Mouse (Mus musculus) megakaryocyte, adult 5-6 weeks (primary cell): ENCODE results near the gene Dhx33. TPM values are rescaled to one million over a fixed set of nuclear protein-coding genes. Genes with fewer than 3 reads are reported as not detected.

Experiments used
- total RNA-seq, 2 experiments: library from RNA; stranded (forward) in 1 of 2; stranded (reverse) in 1 of 2; fragments of 153-499, 151-499 nt in 1 of 2; fragments of 221-1000, 200-1000 nt in 1 of 2; gene quantifications; 2 replicates each; pipeline versions ENCODE4 v1.2.3 to v1.2.4; 2015 to 2017

Gene Dhx33
- total RNA-seq, 2 experiments from 2014 or later, result 5.1 to 10.7 TPM

Other genes starting within 250 kb of the Dhx33 start
- 1.9 and 4.8 TPM in 2 replicates for gene Zfp3, start 240.2 kb downstream of the Dhx33 start, total RNA-seq (2015)
- gene Zfp3, start 240.2 kb downstream of the Dhx33 start, total RNA-seq (2017), result 2.1 and 2.8 TPM in 2 replicates
- gene Scimp, start 191.9 kb downstream of the Dhx33 start, total RNA-seq (2015), result 0.65 and 2.3 TPM in 2 replicates
- gene Scimp, start 191.9 kb downstream of the Dhx33 start, total RNA-seq (2017), result 2.6 and 3.3 TPM in 2 replicates
- gene Rabep1, start 159.7 kb downstream of the Dhx33 start, total RNA-seq (2015), result 18.6 and 18.9 TPM in 2 replicates
- 47.8 and 55.9 TPM in 2 replicates for gene Rabep1, start 159.7 kb downstream of the Dhx33 start, total RNA-seq (2017)
- gene Nup88, start 34.5 kb downstream of the Dhx33 start, total RNA-seq (2015), result 102 and 116 TPM in 2 replicates
- 108 and 110 TPM in 2 replicates for gene Nup88, start 34.5 kb downstream of the Dhx33 start, total RNA-seq (2017)
- gene Rpain, start 34.2 kb downstream of the Dhx33 start, total RNA-seq (2015), result 38.4 and 58.3 TPM in 2 replicates
- gene Rpain, start 34.2 kb downstream of the Dhx33 start, total RNA-seq (2017), result 14.7 and 19.2 TPM in 2 replicates
- 112 and 122 TPM in 2 replicates for gene C1qbp, start 21.4 kb downstream of the Dhx33 start, total RNA-seq (2015)
- 18.3 and 25.8 TPM in 2 replicates for gene C1qbp, start 21.4 kb downstream of the Dhx33 start, total RNA-seq (2017)
- 30.2 and 31.4 TPM in 2 replicates for gene Mis12, start 15.2 kb upstream of the Dhx33 start, total RNA-seq (2015)
- 43.4 and 60.9 TPM in 2 replicates for gene Mis12, start 15.2 kb upstream of the Dhx33 start, total RNA-seq (2017)
- gene Derl2, start 15.4 kb upstream of the Dhx33 start, total RNA-seq (2015), result 33.5 and 40.9 TPM in 2 replicates
- 44.4 and 47.7 TPM in 2 replicates for gene Derl2, start 15.4 kb upstream of the Dhx33 start, total RNA-seq (2017)
- not detected in 2 replicates for gene 6330403K07Rik, start 29.1 kb upstream of the Dhx33 start, total RNA-seq (2015)
- gene 6330403K07Rik, start 29.1 kb upstream of the Dhx33 start, total RNA-seq (2017), result not detected in 2 replicates
- gene Nlrp1a, start 140.3 kb upstream of the Dhx33 start, total RNA-seq (2015), result 13.3 and 16.1 TPM in 2 replicates
- 26.1 and 32.0 TPM in 2 replicates for gene Nlrp1a, start 140.3 kb upstream of the Dhx33 start, total RNA-seq (2017)
- gene Nlrp1b, start 226.3 kb upstream of the Dhx33 start, total RNA-seq (2015), result 4.1 and 5.6 TPM in 2 replicates
- gene Nlrp1b, start 226.3 kb upstream of the Dhx33 start, total RNA-seq (2017), result 5.5 and 9.8 TPM in 2 replicates